Mouse (Mus musculus) lung, postnatal 25 days (tissue): Measurements from ENCODE around the gene Cx3cr1.
A peak's percentile ranks its signal among the peaks of the same experiment; 100 is the strongest.

Experiments used
- DNase-seq: peaks from one replicate; pipeline ENCODE4 v3.0.0; 2022; ENCODE audit warnings: low spot score

The Cx3cr1 gene

DNA sequence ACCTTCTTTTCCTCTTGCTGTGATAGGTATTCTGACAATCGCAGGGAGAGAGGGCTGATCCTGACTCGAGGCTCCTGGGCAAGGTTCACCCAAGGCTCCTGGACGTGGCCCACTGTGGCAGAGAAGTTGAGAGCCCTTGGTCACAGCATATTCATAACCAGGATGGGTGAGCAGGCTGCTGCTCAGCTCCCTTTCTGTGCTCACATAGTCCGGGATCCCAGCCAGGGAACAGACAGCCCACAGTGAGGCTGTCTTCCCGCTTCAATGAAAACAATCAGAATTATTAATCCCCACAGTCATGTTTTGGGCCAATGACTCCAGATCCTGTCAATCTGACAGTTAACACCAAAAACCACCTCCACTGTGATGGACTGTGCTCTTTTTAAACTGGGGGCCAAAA is 12.3 kb upstream of the Cx3cr1 start:
- no peak for DNase-seq

- DNase-seq, result no peak
Measured at GRCm38 (mm10) chr9:120081247-120081646, 11.6 kb upstream of the Cx3cr1 start.

GRCm38 (mm10) chr9:120080546-120081108 is 10.9 kb upstream of the Cx3cr1 start:
- no peak for DNase-seq

DNA sequence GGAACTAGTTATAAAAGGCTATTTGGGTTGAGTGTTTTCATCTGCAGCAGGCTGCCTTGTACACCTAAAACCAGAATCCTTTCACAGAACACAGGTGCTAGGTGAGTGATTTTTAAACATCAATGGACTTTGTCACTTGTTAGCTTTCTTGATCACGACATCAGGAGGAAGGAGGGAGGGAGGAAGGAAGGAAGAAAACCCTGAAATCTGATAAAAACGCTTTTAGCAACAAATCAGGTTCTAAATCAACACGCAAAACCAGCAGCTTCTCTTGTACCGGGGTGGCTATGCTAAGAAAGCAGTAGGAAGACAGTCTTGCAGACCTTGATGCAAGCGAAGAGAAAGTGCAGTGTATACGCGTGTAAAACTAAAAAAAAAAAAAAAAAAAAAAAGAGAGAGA is 10.2 kb upstream of the Cx3cr1 start:
- no peak for DNase-seq

GRCm38 (mm10) chr9:120078241-120078640 is 8.6 kb upstream of the Cx3cr1 start:
- no peak for DNase-seq

DNA sequence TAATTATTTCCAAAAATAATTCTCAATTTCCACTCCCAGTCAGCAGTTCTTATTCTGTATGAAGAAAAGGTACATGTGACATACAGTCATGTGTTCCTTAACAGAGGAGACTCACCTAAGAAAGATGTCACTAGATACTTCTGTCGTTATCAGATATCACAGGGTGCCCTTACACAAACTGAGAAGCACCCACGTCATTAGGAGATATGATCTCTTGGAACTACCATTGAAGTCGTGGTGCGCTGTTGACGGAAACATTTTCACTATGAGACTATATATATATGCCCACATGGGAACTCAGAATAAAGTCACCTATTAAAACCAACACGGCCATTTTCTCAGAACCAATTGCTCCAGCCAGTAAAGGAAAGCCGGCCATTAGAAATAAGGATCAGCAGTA is 4.8 kb upstream of the Cx3cr1 start:
- no peak for DNase-seq

DNA sequence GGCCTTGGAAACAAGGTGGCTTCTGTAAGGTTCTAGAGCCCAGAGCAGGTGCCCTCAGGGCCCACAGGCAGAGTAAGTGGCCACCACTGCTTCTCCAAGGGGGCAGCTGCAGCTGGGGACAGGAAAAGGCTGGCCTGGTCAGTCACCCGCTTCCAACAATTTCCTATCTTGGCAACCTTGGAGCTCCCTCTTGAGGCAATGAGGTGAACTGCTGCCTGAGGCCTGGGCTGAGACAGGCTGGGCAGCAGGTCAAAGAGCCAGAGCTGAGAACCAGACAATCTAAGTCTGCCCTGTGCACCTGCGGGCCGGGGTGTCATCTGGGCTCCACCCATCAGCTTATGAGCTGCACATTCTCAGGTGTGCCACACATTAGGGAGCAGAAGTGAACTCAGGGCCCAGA is 3.5 kb upstream of the Cx3cr1 start:
- peak; percentile 72 for DNase-seq

- no peak for DNase-seq
Measured at GRCm38 (mm10) chr9:120071251-120071650, 1.6 kb upstream of the Cx3cr1 start.

DNA sequence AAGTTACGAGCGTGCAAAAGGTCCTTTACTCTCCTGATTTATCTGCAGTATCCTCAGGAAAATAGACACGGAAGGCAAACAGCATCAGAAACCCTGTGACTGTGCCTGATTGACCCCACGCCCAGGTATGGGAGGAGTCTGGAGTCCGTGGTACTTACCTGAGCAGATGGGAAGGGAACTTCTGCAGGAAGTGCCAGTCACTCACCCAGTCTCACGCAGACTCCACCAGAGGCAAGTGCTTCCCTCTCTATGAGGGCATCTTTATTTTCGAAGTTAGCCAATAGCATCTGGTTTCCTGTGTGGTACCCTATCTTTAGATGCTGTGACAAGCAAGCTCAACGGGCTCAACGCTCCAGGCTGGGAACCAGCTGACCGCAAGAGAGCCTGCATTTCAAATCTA is 1.6 kb downstream of the Cx3cr1 start:
- no peak for DNase-seq

DNA sequence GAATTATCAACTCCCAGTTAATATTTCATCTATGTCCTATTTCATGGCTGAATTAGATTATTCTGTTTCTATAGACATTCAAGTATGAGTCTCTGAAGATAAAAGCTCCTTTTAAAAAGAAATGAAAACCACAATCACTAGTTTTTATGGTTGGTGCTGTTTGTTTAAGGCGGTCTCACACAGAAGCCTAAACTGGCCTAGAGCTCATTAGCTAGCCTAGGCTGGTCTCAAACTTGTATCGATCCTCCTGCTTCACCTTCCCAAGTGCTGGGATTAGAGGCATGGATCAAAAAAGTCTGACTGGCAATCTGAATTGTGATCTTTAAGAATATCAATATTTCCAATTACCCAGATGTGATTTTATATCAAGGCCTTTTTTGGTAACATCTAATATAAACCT is 2.1 kb downstream of the Cx3cr1 start:
- no peak for DNase-seq

GRCm38 (mm10) chr9:120064317-120064716 is 5.4 kb downstream of the Cx3cr1 start:
- no peak for DNase-seq

- DNase-seq, result peak; percentile 21
Measured at GRCm38 (mm10) chr9:120058730-120059129, 10.9 kb downstream of the Cx3cr1 start.

- DNase-seq, result no peak
Measured at GRCm38 (mm10) chr9:120056201-120056600, 13.5 kb downstream of the Cx3cr1 start.

DNA sequence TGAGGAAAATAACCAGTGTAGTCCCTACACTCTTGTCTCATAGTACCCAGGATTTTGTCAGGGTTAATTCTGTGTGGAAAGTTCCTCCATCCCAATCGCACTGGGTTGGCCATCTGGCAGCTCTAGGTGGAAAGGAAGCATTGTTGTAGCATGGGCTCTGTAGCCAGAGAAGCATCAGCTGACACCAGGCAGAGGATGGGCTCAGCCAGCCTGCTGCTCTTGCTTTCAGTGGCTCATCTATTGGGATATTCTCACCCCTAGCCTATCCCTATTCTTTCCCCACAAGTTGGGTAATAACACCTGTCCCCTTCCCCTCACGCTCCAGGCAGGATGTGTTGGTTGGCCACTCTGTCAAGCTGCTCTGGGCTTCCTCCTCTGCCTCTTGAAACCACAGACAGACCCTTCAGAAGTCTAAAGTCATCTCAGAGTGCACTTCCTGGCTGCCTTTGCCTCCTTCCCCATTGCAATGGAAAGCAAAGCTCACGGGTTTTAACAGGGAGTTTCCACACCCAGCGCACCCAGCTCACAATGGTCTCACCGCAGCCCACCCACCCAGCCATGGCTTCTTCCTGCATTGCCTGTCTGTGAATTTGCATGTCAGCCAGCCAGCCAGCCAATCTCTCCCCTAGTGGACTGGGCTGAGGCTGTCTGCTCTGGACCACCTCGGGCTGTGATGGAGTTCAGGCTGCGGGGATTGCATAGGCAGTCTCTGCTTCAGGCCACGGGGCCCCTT is 15.0 kb downstream of the Cx3cr1 start:
- peak; percentile 21 for DNase-seq

DNA sequence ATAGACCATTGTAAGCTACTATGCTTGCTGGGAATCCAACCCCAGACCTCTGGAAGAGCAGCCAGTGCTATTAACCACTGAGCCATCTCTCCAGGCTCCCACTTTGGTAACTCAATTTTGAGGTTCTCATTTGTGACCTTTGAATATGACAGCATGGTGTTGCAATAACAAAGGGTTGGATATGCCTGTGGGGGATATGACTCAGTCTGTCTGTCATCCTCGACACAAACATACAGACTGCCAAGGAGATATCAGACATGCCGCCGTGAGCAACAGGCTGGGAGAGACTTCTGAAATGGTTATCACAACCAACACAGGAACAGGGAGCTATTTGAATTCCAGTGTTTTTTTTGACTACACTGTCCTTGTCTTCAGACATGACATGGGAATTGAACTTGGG is 20.3 kb downstream of the Cx3cr1 start:
- no peak for DNase-seq

DNA sequence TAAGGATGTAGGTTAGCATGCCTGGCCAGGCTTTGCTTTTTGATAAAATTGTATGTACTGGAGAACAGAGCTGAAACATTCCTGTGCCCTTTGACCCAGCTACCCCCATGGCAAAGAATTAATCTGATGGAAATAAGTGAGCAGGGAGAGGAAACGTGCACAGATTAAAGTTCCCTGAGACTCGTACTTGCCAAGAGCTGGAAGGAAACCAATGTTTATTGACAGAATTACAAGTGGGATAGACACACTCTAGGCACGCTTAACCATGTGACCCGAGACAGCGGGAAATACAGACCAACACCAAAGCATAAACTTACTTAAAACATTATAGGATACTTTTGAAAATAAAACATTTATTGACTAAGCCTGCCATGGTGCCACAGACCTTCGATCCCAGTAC is 21.2 kb downstream of the Cx3cr1 start:
- DNase-seq, result no peak

- DNase-seq, result peak; percentile 32
Measured at GRCm38 (mm10) chr9:120043115-120043514, 26.6 kb downstream of the Cx3cr1 start.

DNA sequence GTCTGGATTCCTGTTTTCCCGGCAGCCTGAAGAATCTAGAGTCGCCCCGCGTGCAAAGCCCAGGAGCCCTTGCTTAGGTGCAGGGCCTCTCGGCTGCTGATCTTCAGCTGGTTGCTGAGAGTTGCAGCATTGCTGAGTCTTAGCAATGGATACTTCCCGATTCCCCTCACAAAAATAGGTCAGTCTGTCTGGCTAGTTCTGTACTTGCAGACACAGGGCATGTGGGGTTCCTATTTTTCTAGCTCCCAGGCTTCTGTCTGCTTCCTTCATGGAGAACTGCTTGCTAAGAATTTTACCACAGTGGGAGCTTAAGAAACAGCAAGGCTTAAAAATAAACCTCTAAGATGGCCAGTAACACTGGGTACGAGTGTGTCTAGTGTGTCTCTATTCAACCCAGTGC is 32.3 kb downstream of the Cx3cr1 start:
- no peak for DNase-seq

- DNase-seq, result no peak
Measured at GRCm38 (mm10) chr9:120034375-120034774, 35.3 kb downstream of the Cx3cr1 start.

- no peak for DNase-seq
Measured at GRCm38 (mm10) chr9:120032710-120033109, 37.0 kb downstream of the Cx3cr1 start.

DNA sequence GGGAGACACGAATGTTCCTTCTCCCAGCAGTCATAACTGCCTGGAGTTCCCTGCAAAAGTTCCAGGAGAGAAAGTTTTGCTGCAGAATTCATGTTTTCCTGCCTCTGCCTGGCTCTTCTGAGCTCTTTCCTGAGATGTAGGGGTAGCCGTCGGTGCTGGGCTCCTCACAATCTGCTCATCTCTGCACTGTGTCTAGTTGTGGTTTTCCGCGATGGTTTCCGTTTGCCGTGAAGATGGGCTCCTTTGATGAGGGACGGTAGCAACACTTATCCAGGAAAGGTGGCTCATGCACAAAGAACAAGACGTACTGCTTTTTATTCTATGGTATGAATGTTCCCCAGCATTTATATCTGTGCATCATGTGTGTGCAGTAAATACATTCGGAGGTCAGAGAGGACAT is 39.3 kb downstream of the Cx3cr1 start:
- no peak for DNase-seq

DNA sequence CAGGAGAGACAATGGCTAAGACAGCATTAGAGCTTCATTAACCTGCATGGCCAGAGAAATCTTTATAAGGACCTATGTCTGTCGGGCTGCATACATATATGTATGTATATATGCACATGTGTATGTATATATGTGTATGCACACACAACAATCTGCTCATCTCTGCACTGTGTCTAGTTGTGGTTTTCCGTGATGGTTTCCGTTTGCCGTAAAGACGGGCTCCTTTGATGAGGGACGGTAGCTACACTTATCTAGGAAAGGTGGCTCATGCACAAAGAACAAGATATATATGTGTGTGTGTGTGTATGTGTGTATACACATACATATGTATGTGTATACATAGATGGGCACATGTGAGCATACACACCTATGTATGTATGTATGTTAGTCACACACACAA is 39.8 kb downstream of the Cx3cr1 start:
- no peak for DNase-seq

DNA sequence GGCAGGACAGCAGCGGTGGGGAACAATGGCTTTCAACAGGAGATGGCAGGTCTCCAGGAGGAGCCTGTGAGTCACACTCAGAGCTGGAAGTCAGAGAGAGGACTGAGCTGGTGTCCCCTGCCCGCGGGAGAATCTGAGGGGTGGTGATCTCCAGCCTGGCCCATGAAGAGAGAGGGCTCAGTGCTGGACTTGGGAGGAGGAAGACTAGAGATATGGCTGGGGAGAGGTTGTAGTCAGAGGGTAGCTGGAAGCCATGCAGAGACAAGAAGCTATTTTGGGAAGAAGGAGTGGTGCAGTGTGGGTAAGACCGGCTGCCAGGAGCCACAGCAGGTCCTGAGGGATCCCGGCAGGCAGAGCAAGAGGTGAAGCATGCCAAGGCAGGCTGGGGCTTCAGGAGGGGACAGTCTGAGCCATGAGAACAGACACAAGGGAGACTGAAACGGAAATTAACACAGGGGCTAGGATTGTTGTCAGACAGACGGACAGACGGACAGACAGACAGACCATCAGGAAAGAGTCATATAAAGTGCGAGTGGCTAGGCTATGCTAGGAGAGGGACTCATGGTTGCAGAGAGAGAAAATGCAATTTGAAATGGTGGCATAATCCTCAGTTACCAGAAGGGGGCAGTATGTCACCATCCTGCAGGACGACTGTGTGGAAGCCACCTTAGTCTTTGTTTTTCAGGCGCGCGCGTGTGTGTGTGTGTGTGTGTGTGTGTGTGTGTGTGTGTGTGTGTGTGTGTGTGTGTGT is 42.1 kb downstream of the Cx3cr1 start:
- DNase-seq, result peak; percentile 61
